Mouse (Mus musculus) thymus, postnatal 10 days (tissue): ENCODE data around the gene BC048679.
A peak's percentile ranks its signal among the peaks of the same experiment; 100 is the strongest.

Source experiments
- DNase-seq, 2 experiments: peaks; one replicate each; pipeline ENCODE4 v3.0.0; 2021; ENCODE audit warnings: low spot score in 2 of 2

BC048679 gene

GRCm38 (mm10) chr7:81498181-81498580 lies at the start of gene BC048679:
BC048679 (minus strand) TSS chr7:81498281.
- DNase-seq = no peak

- no peak for DNase-seq
Observed at GRCm38 (mm10) chr7:81542934-81543333, 44.9 kb upstream of the BC048679 start.

GRCm38 (mm10) chr7:81541924-81542524 lies 43.9 kb upstream of the BC048679 start:
- no peak for DNase-seq

GRCm38 (mm10) chr7:81540999-81541398 lies 42.9 kb upstream of the BC048679 start:
- no peak for DNase-seq

- DNase-seq = no peak
Observed at GRCm38 (mm10) chr7:81539565-81539964, 41.5 kb upstream of the BC048679 start.

GRCm38 (mm10) chr7:81538070-81538675 lies 40.1 kb upstream of the BC048679 start:
- no peak for DNase-seq

- DNase-seq = no peak
Observed at GRCm38 (mm10) chr7:81536478-81536877, 38.4 kb upstream of the BC048679 start.

GRCm38 (mm10) chr7:81531462-81531861 lies 33.4 kb upstream of the BC048679 start:
- DNase-seq = no peak

- DNase-seq = no peak
Observed at GRCm38 (mm10) chr7:81528918-81529317, 30.8 kb upstream of the BC048679 start.

- no peak for DNase-seq
Observed at GRCm38 (mm10) chr7:81523663-81524017, 25.6 kb upstream of the BC048679 start.

- peak; percentile 85 to 88 for DNase-seq
Observed at GRCm38 (mm10) chr7:81523008-81523662, 25.1 kb upstream of the BC048679 start.

GRCm38 (mm10) chr7:81516154-81517030 lies 18.3 kb upstream of the BC048679 start:
- peak in 1 of 2 experiments; percentile 22 for DNase-seq

GRCm38 (mm10) chr7:81514906-81515590 lies 17.0 kb upstream of the BC048679 start:
- DNase-seq = peak; percentile 22 to 28

GRCm38 (mm10) chr7:81501050-81501449 lies 3.0 kb upstream of the BC048679 start:
- no peak for DNase-seq

- DNase-seq = no peak
Observed at GRCm38 (mm10) chr7:81497171-81497570, 910 bp downstream of the BC048679 start.

- DNase-seq = peak in 1 of 2 experiments; percentile 37
Observed at GRCm38 (mm10) chr7:81493331-81494021, 4.6 kb downstream of the BC048679 start, which contains the start of gene Ap3b2. Ap3b2 (minus strand) TSS chr7:81493925.

GRCm38 (mm10) chr7:81492628-81493027 lies 5.5 kb downstream of the BC048679 start:
- no peak for DNase-seq

- DNase-seq = no peak
Observed at GRCm38 (mm10) chr7:81489649-81490048, 8.4 kb downstream of the BC048679 start.

GRCm38 (mm10) chr7:81480800-81481199 lies 17.3 kb downstream of the BC048679 start:
- no peak for DNase-seq

- DNase-seq = no peak
Observed at GRCm38 (mm10) chr7:81479531-81480090, 18.5 kb downstream of the BC048679 start.
